Mouse (Mus musculus) spleen, postnatal 4 days (tissue): ENCODE measurements around the gene Cul9.

Source experiments
- DNase-seq, 2 experiments: peaks; one replicate each; pipeline ENCODE4 v3.0.0; 2022; ENCODE audit warnings: low spot score in 2 of 2

Cul9 gene

GRCm38 (mm10) chr17:46553469-46553868 is 7.3 kb upstream of the Cul9 start:
- no peak for DNase-seq

- peak; percentile 49 to 73 for DNase-seq
Measured at GRCm38 (mm10) chr17:46552841-46553423, 6.7 kb upstream of the Cul9 start.

GRCm38 (mm10) chr17:46552151-46552550 is 6.0 kb upstream of the Cul9 start:
- DNase-seq, result no peak

GRCm38 (mm10) chr17:46551369-46551768 is 5.2 kb upstream of the Cul9 start:
- DNase-seq, result no peak

DNA sequence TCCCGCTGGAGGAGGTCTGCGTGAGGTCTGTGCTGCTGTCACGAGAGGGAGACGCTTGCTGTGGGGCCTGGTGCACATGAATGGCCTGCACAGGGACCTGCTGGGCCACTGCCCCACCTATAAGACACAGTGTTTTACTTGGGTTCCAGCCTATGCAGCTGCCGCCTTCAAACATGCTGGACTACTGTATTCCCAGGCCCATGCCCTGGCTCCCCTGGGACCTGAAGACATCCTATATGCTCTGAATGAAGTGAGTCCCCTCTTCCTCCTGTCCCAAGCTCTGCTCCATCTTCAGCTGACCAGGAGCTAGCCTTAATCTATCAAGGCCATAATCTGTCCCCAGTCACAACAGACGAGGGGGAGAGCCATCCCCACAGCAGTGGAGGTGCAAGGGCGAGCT is 4.7 kb upstream of the Cul9 start:
- DNase-seq, result no peak

- DNase-seq, result no peak
Measured at GRCm38 (mm10) chr17:46549642-46550041, 3.5 kb upstream of the Cul9 start.

GRCm38 (mm10) chr17:46549193-46549592 is 3.0 kb upstream of the Cul9 start:
- DNase-seq, result peak; percentile 56 to 76

GRCm38 (mm10) chr17:46548741-46549140 is 2.6 kb upstream of the Cul9 start:
- DNase-seq, result no peak

- DNase-seq, result no peak
Measured at GRCm38 (mm10) chr17:46547923-46548322, 1.7 kb upstream of the Cul9 start.

DNA sequence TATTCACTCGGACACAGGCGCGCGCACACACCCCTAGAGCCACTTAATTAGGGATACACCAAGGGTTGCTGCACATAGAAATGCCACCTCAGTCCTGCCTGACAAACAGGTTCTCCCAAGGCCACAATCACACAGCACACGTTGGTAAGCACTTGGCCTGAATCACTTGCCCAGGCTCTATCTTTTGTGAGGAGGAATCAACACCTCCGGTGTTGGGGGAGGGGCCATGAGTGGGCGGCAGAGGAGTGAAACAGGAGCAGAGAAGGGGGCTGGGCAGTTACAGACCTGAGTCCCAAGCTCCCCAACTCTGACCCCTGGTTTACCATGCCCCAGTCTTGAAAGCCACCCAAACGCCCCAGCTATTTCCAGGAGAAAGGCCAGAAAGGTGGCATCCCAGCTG is 807 bp upstream of the Cul9 start:
- DNase-seq, result no peak

GRCm38 (mm10) chr17:46546591-46546990 is 403 bp upstream of the Cul9 start:
- DNase-seq, result no peak

DNA sequence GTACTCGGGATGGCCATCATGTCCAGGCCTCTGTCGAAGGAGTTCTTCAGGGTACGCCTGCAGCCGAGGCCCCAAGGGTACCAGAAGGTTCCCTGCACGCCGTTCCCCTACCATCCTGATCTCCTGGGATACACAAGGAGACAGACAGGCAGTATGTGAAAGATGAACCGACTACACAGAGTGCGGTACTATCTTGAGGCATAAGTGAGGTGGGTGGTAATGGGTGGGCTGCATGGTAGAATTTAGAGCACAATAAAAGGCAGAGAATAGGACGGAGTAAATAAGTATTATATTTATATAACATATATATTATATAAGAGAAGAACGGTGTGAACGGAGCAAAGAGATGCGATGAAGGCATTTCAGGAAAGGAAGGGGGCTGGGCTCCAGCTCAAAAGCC is 2.5 kb downstream of the Cul9 start:
- DNase-seq, result no peak

DNA sequence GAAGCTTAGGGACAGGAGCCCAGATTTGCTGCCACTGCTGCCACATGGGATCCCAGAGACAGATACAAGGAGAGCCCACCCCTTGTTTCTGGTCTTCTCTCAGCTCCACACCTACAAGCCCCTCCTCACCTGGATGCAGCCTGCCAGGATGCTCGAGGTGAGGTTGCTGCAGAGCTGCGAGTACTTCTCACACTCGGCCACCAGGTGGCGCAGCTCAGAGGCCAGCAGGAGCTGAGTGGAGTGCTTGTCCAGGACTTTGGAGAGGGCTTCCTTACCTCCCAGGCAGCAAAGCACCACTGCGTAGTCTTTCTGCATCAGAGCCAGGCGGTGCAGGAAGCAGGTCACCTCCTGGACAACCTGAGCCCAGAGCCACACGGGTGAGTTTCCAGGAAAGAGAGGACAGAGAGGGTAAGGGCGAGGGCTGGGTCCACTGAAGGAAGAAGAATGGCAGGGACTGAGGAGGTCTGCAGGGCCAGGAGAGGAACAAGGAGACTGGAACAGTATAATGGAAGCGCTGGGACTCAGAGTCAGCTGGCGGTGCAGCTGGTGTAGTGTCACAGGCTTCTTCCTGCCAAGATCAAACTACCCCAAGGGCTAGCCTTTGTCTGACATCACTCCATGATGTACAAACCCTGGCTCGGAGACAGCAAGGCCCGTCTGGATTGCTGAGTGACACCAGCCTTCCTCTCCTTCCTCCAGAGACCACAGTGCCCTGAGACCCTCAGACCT is 20.4 kb downstream of the Cul9 start:
- DNase-seq, result peak; percentile 68 to 90

GRCm38 (mm10) chr17:46525065-46525464 is 21.1 kb downstream of the Cul9 start:
- DNase-seq, result peak in 1 of 2 experiments; percentile 60

- peak in 1 of 2 experiments; percentile 56 for DNase-seq
Measured at GRCm38 (mm10) chr17:46521963-46522668, 24.1 kb downstream of the Cul9 start.

GRCm38 (mm10) chr17:46521174-46521573 is 25.0 kb downstream of the Cul9 start:
- peak in 1 of 2 experiments; percentile 60 for DNase-seq

- DNase-seq, result peak in 1 of 2 experiments; percentile 56
Measured at GRCm38 (mm10) chr17:46520385-46520979, 25.7 kb downstream of the Cul9 start.

DNA sequence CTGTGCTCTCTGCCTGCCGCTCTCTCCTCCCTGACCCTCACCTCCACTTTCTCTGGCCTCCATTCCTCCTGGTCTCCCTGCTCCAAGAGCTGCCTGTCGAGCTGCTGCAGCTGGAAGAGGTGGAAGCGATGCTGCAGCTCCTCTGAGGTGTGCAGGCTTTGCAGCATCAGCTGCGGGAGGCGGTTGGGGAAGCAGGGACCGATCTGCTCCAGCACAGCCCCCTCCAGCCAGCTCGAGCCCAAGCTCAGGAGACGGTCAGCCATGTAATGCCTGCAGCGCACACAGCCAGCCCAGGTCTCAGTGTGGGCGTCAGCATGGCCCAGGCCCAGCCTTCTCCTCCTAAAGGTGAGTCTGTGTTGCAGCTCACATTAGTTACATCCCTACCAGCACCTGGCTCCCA is 26.2 kb downstream of the Cul9 start:
- DNase-seq, result peak in 1 of 2 experiments; percentile 57

DNA sequence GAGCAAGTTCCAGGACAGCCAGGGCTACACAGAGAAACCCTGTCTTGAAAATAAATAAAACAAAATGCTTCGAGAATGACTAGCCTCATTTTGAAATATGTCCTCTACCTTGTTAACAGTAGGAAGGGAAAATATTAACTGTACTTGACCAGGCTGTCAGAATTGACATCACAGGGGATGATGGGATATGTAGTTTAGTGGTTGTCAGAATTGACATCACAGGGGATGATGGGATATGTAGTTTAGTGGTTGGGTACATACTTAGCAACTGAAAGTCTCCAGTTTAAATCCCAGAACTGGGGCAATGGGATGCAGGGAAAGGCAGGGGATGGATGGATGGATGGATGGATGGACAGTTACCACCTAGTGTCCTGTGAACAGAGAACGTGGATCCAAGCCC is 32.9 kb downstream of the Cul9 start:
- no peak for DNase-seq

DNA sequence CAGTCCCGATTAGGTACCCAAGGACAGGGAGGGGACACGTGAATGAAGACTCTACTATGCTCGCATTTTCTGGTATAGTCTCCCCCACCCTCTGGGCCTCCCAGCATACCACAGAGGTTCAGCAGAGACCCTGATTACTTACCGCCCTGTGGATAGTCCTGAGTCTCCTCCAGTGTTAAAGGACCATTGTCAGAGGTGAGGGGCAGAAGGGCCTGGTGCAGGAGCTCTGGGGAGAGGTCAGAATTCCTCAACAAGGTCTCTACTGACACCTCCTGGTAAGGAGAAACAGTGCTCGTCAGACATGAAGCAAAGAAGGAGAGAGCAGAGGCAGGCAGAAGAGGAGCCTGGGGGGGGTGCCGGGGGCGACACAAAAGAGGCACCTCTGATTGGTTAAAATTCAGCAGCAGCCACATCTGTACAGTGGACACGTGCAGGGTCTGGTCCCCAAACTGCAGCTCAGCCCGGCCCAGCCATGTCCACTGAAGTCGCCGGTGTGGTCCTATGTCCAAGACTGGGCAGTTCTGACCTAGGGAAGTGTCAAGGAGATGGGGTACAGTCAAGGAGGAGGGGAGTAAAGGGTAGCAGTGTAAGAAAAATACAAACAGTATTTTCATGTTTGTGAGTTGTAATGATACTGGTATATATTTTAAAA is 35.0 kb downstream of the Cul9 start:
- no peak for DNase-seq

DNA sequence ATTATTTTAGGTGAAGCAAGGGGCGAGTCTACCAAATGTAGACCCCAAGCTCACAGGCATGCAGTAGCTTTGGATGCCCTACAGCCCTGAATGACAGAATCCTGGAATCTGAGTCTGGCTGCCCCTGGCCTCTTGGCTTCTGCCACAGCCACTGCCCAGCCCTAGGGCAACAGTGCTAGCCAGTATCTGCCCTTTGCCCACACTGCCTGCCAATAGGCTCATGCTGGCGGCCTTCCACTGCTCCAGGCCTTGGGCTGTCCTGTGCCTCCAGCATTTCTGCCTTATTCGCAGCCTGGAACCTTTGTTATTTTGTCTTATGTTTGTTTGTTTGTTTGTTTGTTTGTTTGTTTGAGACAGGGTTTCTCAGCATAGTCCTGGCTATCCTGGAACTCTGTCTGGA is 40.6 kb downstream of the Cul9 start:
- no peak for DNase-seq
